Mouse (Mus musculus): ENCODE results near the gene Mknk2. TPM values are rescaled to one million over a fixed set of nuclear protein-coding genes. Genes with fewer than 3 reads are reported as not detected.
"Not testable (repeated sequence)": the region's sequence is repeated elsewhere in the genome, so short reads cannot be mapped to it uniquely, and the experiment has no call there.

Mknk2 gene
- total and polyA plus RNA-seq, 3 experiments: 47.4 to 184 (median 87.1) TPM

- H3K4me1 ChIP-seq (ENCODE audit: control insufficient read depth in 1 of 2, insufficient read depth in 2 of 2, low read length in 2 of 2); H3K79me2 ChIP-seq (ENCODE audit: control insufficient read depth, insufficient read depth, low read length, poor library complexity); H3K4me3 ChIP-seq (ENCODE audit: control insufficient read depth in 1 of 2, insufficient read depth in 1 of 2, low read depth in 2 of 2, low read length in 2 of 2); H3K9me3 ChIP-seq (replicated peaks; ENCODE audit: insufficient read depth, low read length); H3K27me3 ChIP-seq (ENCODE audit: control insufficient read depth in 1 of 2, insufficient read depth in 2 of 2, low read length in 2 of 2); H3K27ac ChIP-seq (ENCODE audit: control insufficient read depth, low read depth, low read length); H3K9ac ChIP-seq (ENCODE audit: control insufficient read depth, low read depth, low read length, poor library complexity, severe bottlenecking); H3K36me3 ChIP-seq (ENCODE audit: control insufficient read depth in 1 of 2, insufficient read depth in 2 of 2, low read length in 2 of 2): not testable (repeated sequence)
- peak; percentile 68 for TF ChIP-seq ZNF384 (IDR thresholded peaks at IDR 0.05; ENCODE audit: low read depth, low read length)
- DNase-seq (ENCODE audit: low read depth, low spot score): peak; percentile 43
Observed at GRCm38 (mm10) chr10:80649910-80650309, 28.0 kb downstream of the Mknk2 start.

GRCm38 (mm10) chr10:80646936-80647335 is 31.0 kb downstream of the Mknk2 start:
- H3K27ac ChIP-seq (ENCODE audit: control insufficient read depth, low read depth, low read length): no peak overlapping the region
- H3K27me3 ChIP-seq (ENCODE audit: control insufficient read depth in 1 of 2, insufficient read depth in 2 of 2, low read length in 2 of 2): no peaks in the 10 kb centered on the region
- no peak for DNase-seq (ENCODE audit: low read depth, low spot score)
- H3K9ac ChIP-seq (ENCODE audit: control insufficient read depth, low read depth, low read length, poor library complexity, severe bottlenecking): no peak overlapping the region
- TF ChIP-seq MEF2A (IDR thresholded peaks at IDR 0.05; ENCODE audit: extremely low read depth, insufficient replicate concordance, low read depth, low read length, poor library complexity, severe bottlenecking) (no peak), HCFC1 (IDR thresholded peaks at IDR 0.05; ENCODE audit: low read depth, low read length) (no peak), CHD2 (IDR thresholded peaks at IDR 0.05; ENCODE audit: low read length) (no peak), TCF12 (IDR thresholded peaks at IDR 0.05; ENCODE audit: low read depth, low read length) (no peak), NELFE (IDR thresholded peaks at IDR 0.05; ENCODE audit: low read depth, low read length) (no peak), ETS1 (IDR thresholded peaks at IDR 0.05; ENCODE audit: low read depth, low read length) (no peak), POLR2A (IDR thresholded peaks at IDR 0.05; ENCODE audit: control insufficient read depth in 1 of 2, insufficient read depth in 1 of 2, low read depth in 1 of 2, low read length in 2 of 2, poor library complexity in 1 of 2) (no peak), GATA1 (IDR thresholded peaks at IDR 0.05; ENCODE audit: low read depth, low read length) (no peak), MXI1 (IDR thresholded peaks at IDR 0.05; ENCODE audit: low read depth, low read length) (no peak), MAX (IDR thresholded peaks at IDR 0.05; ENCODE audit: low read length) (no peak), ZKSCAN1 (IDR thresholded peaks at IDR 0.05; ENCODE audit: low read depth, low read length) (no peak)
- H3K36me3 ChIP-seq (ENCODE audit: control insufficient read depth in 1 of 2, insufficient read depth in 2 of 2, low read length in 2 of 2): no peaks in the 10 kb centered on the region
- H3K4me1 ChIP-seq (ENCODE audit: control insufficient read depth in 1 of 2, insufficient read depth in 2 of 2, low read length in 2 of 2): no peaks in the 10 kb centered on the region
- no peaks in the 10 kb centered on the region for H3K79me2 ChIP-seq (ENCODE audit: control insufficient read depth, insufficient read depth, low read length, poor library complexity)
- H3K4me3 ChIP-seq (ENCODE audit: control insufficient read depth in 1 of 2, insufficient read depth in 1 of 2, low read depth in 2 of 2, low read length in 2 of 2): no peak overlapping the region
- H3K9me3 ChIP-seq (replicated peaks; ENCODE audit: insufficient read depth, low read length): no peaks in the 10 kb centered on the region

- Histone ChIP-seq H3K79me2 (ENCODE audit: control insufficient read depth, insufficient read depth, low read length, poor library complexity) (no peaks in the 10 kb centered on the region; the same call in none of the 2 replicates), H3K36me3 (ENCODE audit: control insufficient read depth in 1 of 2, insufficient read depth in 2 of 2, low read length in 2 of 2) (peaks cover 0 to 5% of the 10 kb centered on the region in 2 experiments; a peak in 1 of 4 replicates), H3K9ac (ENCODE audit: control insufficient read depth, low read depth, low read length, poor library complexity, severe bottlenecking) (no peak overlapping the region), H3K27ac (ENCODE audit: control insufficient read depth, low read depth, low read length) (no peak overlapping the region), H3K4me1 (ENCODE audit: control insufficient read depth in 1 of 2, insufficient read depth in 2 of 2, low read length in 2 of 2) (no peaks in the 10 kb centered on the region), H3K4me3 (ENCODE audit: control insufficient read depth in 1 of 2, insufficient read depth in 1 of 2, low read depth in 2 of 2, low read length in 2 of 2) (no peak overlapping the region), H3K27me3 (ENCODE audit: control insufficient read depth in 1 of 2, insufficient read depth in 2 of 2, low read length in 2 of 2) (no peaks in the 10 kb centered on the region), H3K9me3 (replicated peaks; ENCODE audit: insufficient read depth, low read length) (no peaks in the 10 kb centered on the region)
- DNase-seq (ENCODE audit: low read depth, low spot score): no peak
- no peak for TF ChIP-seq ZC3H11A (IDR thresholded peaks at IDR 0.05; ENCODE audit: low read depth, low read length)
- no peak for TF ChIP-seq MAFK (IDR thresholded peaks at IDR 0.05; ENCODE audit: borderline replicate concordance, low read depth, low read length)
- TF ChIP-seq KAT2A (conservative IDR thresholded peaks at IDR 0.05; ENCODE audit: low read depth, low read length): no peak
- no peak for TF ChIP-seq MXI1 (IDR thresholded peaks at IDR 0.05; ENCODE audit: low read depth, low read length)
- no peak; a peak in 1 of 4 replicates for TF ChIP-seq POLR2A (IDR thresholded peaks at IDR 0.05; ENCODE audit: control insufficient read depth in 1 of 2, insufficient read depth in 1 of 2, low read depth in 1 of 2, low read length in 2 of 2, poor library complexity in 1 of 2)
Observed at GRCm38 (mm10) chr10:80635345-80635744, 42.6 kb downstream of the Mknk2 start.

Measured in MEL (cell line).